Mouse (Mus musculus) erythroblast, embryonic 14.5 days (primary cell): ENCODE measurements around the gene Uba6.

ENCODE experiments used
- GATA1 ChIP-seq: IDR thresholded peaks from 2 replicates; pipeline ENCODE4 v1.6.1; 2012; ENCODE audit warnings: low read length, inconsistent platforms, mixed read lengths
- TAL1 ChIP-seq: IDR thresholded peaks from 3 replicates; pipeline ENCODE4 v1.6.1; 2012; ENCODE audit warnings: low read length, inconsistent platforms, mixed read lengths

DNA sequence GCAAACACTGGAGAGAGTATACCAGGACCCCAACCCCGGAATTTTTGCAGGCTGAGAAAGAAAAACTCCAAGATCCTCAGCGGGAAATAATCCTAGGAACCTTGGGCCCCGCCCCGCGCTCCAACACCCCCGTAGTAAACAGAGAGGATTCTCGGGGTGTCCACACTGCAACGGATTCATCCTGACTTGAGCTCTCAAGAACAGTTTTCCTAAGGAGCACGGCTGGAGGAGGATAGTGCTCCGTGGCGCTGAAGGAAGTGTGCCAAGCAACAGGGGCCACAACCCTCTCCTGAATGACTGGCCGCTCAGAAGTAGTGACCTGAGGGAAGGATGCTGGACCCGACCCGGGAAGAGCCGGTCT is 535 bp downstream of the Uba6 start:
- TF ChIP-seq GATA1, result no peak
- no peak for TF ChIP-seq TAL1
